Mouse (Mus musculus) MEL (cell line): ENCODE results near the gene Ly6g6d.

ENCODE experiments used
- CTCF ChIP-seq, 3 experiments: IDR thresholded peaks in 2 of 3; conservative IDR thresholded peaks in 1 of 3; 2 replicates each; pipeline ENCODE4 v1.5.1; 2011 to 2012; ENCODE audit warnings: low read length in 3 of 3, low read depth in 2 of 3, mild to moderate bottlenecking in 2 of 3, improper control_type of control experiment in 1 of 3, inconsistent platforms in 1 of 3, mixed read lengths in 1 of 3, moderate library complexity in 1 of 3; ENCODE audit not compliant: control insufficient read depth in 1 of 3, insufficient read depth in 1 of 3, poor library complexity in 1 of 3, severe bottlenecking in 1 of 3
- GATA1 ChIP-seq: IDR thresholded peaks from 2 replicates; pipeline ENCODE4 v1.6.1; 2011; ENCODE audit warnings: low read depth, low read length, improper control_type of control experiment
- MAX ChIP-seq: IDR thresholded peaks from 2 replicates; pipeline ENCODE4 v1.6.1; 2011; ENCODE audit warnings: low read length, improper control_type of control experiment
- RAD21 ChIP-seq: IDR thresholded peaks from 2 replicates; pipeline ENCODE4 v1.6.1; 2011; ENCODE audit warnings: mild to moderate bottlenecking, low read depth, low read length, improper control_type of control experiment
- USF1 ChIP-seq: IDR thresholded peaks from 2 replicates; pipeline ENCODE4 v1.6.1; 2014; ENCODE audit warnings: low read depth, mild to moderate bottlenecking, inconsistent platforms, low read length, improper control_type of control experiment, moderate library complexity

DNA sequence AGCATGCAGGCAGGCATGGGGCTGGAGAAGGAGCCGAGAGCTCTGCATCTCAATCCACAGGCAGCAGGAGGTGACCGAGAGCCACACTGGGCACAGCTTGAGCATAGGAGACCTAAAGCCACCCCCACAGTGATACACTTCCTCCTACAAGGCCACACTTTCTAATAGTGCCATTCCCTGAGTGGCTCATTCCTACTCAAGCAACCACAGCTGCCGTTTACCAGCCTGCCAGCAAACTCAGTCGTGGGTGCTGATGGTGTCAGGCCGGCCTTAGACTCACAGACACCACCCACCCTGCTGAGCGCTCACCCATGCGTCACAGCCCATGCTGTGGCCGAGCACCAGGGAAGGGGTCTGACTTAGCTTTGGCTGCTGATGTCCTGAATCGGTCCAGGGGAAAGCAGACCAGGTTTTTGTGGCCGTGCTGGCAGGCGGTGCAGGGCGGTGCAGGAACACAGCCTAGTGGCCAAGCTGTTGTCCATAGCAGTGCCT, 19.3 kb upstream of the Ly6g6d start:
- TF ChIP-seq GATA1, result no peak
- no peak for TF ChIP-seq USF1
- no peak for TF ChIP-seq RAD21
- no peak for TF ChIP-seq MAX
- no peak for TF ChIP-seq CTCF (IDR thresholded peaks at IDR 0.05 in 2 of 3, conservative IDR thresholded peaks at IDR 0.05 in 1 of 3; ENCODE audit: control insufficient read depth in 1 of 3, insufficient read depth in 1 of 3, low read depth in 2 of 3, low read length in 3 of 3, poor library complexity in 1 of 3, severe bottlenecking in 1 of 3)
